Mouse (Mus musculus): ENCODE results near the gene Calca.
"Not testable (repeated sequence)": the region's sequence is repeated elsewhere in the genome, so short reads cannot be mapped to it uniquely, and the experiment has no call there.

Gene Calca

DNA sequence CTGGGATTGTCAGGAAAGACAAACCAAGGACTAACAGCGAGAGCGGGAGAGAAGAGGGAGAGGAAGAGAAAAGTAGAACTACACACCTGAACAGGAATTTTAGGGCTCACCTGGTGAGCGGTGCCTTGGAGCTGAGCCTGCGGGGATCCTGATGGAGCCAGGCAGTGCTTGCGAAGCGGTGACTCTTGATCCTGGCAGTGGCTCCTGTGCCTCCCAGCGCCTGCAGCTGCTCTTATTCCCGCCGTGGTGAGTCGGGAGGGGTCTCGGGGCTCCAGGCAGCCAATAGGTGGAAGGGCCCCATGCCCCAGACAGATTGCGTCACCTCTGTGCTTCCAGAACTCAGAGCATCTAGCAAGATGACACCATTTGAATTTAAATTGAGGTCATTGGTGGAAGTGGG lies at the start of gene Calca:
Gene Calca (minus strand): TSS at position 256 of the 400 bp plus-strand sequence.
- no peak for DNase-seq

GRCm38 (mm10) chr7:114672697-114673096 lies 36.5 kb upstream of the Calca start:
- DNase-seq, result no peak

DNA sequence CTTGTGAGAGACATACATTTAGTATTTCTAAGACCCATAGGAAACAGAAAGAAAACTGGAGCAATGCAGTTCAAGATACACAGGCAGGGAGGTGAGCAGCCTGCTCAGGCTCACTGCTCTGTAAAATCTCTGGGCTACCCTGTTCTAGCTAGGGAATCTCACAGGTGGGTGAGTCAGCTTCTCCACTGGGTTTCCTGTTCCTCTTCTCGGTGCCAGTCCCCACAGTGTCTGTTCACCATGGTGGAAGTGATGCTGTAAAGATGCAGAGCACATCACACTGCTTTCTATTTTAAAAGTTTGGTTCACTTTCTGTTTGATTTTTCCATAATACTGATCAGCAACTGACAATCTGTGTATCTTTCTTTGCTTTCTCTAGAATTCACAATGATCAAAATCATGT lies 35.2 kb upstream of the Calca start:
- no peak for DNase-seq

- no peak for DNase-seq
Observed at GRCm38 (mm10) chr7:114649730-114650129, 13.6 kb upstream of the Calca start.

DNA sequence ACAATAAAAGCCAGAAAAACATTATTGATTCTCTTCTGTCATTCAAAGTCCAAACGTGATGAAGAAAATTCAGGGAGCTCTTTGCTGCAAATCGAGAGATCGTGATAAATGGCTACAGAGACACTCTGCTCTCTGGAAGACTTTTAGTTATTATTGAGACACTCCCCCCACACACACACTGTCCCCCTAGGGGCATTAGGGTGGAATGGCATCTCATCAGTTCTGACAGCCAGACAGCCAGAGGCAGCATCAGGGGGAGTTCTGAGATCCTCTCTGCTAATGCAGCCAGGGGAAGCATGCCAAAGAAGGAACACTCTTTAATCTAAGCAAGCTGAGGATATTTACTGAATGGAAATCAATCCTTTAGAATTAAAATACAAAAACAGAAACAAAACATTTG lies 12.6 kb upstream of the Calca start:
- no peak for DNase-seq

GRCm38 (mm10) chr7:114635569-114636101 lies 522 bp downstream of the Calca start:
- DNase-seq, result peak; percentile 8

- DNase-seq, result no peak
Observed at GRCm38 (mm10) chr7:114634386-114634785, 1.8 kb downstream of the Calca start.

DNA sequence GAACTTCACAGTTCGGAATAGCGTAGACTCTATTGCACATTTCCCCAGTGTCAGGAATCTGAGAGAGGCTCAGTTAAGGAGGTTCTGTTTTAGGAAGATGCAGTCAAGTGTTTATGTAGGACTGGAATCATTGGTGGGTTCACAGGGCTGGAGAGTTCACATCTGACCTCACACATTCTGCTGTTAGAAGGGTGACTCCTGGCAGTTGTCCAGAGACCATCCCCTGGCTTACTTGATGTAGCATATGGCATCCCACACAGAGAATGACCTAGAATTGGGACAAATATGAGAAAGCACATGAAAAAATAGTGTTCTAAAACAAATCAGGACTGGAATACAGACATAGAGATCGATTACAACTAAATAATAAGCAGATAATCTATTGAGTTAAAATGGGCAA lies 10.2 kb downstream of the Calca start:
- no peak for DNase-seq

- no peak for DNase-seq
Observed at GRCm38 (mm10) chr7:114616759-114617158, 19.4 kb downstream of the Calca start.

DNA sequence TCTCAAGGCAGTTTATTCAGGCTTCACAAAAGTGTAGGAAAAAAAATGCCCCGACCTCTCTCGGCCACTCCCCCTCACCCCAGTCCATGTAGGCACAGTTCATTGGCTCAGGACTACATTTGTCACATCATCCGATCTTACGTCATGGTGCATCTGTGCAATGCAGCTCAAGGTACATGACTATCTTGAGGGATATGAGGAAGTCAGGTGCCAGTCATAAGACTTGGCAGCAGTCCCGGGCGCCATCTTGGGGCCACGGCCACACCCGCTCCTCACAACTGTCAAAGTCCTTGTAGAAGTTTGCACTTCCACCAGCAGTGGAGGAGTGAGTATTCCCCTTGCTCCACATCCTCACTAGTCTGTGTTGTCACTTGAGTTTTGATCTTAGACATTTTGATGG lies 41.8 kb downstream of the Calca start:
- not testable (repeated sequence) for DNase-seq

DNA sequence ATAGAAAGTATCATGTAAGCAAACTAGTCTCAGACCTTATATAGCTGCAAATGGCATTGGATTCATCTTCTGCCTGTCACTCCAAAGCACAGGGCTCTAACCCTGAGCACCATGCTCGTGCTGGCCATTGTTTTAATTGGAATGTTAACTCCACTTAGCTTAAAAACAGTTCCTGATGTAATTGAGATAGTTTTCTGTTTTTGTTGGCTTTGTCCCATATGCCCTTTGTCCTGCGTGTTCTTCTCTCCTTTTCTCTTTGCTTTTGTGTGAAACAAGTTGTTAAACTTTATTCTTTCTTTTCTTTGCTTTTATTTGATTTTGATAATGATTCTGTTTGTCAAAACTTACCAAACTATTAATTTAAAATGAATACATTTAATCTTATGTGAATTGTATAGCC lies 53.7 kb downstream of the Calca start:
- no peak for DNase-seq
